Mouse (Mus musculus) heart, embryonic 12.5 days (tissue): Measurements from ENCODE around the gene Actg2. TPM values are rescaled to one million over a fixed set of nuclear protein-coding genes. Genes with fewer than 3 reads are reported as not detected.

Experiments
- ATAC-seq: fragments of 200-750 bp; cut with Nextera tagmentation; 2 replicates; pipeline ENCODE4 v1.8.0; 2017; ENCODE audit warnings: moderate TSS enrichment, moderate library complexity; ENCODE audit not compliant: insufficient number of reproducible peaks, low FRiP score
- H3K27ac ChIP-seq: fragments of 300-500 bp; sonication (generic); 2 replicates; pipeline ENCODE4 v1.5.1; 2016; ENCODE audit warnings: mild to moderate bottlenecking, moderate library complexity; ENCODE audit not compliant: poor library complexity, severe bottlenecking
- H3K27me3 ChIP-seq: fragments of 300-500 bp; sonication (generic); replicated peaks from 2 replicates; pipeline ENCODE4 v1.6.1; 2016; ENCODE audit warnings: mild to moderate bottlenecking, moderate library complexity
- H3K36me3 ChIP-seq: fragments of 300-500 bp; sonication (generic); 2 replicates; pipeline ENCODE4 v1.6.1; 2016; ENCODE audit warnings: mild to moderate bottlenecking, moderate library complexity
- H3K4me1 ChIP-seq: fragments of 300-500 bp; sonication (generic); replicated peaks from 2 replicates; pipeline ENCODE4 v1.6.1; 2016; ENCODE audit warnings: mild to moderate bottlenecking
- H3K4me2 ChIP-seq: fragments of 300-500 bp; sonication (generic); 2 replicates; pipeline ENCODE4 v1.6.1; 2016; ENCODE audit warnings: mild to moderate bottlenecking, moderate library complexity
- H3K4me3 ChIP-seq: fragments of 300-500 bp; sonication (generic); 2 replicates; pipeline ENCODE4 v1.5.1; 2016; ENCODE audit warnings: mild to moderate bottlenecking
- H3K9ac ChIP-seq: fragments of 300-500 bp; sonication (generic); 2 replicates; pipeline ENCODE4 v1.6.1; 2016; ENCODE audit warnings: mild to moderate bottlenecking, moderate library complexity
- H3K9me3 ChIP-seq: fragments of 300-500 bp; sonication (generic); replicated peaks from 2 replicates; pipeline ENCODE4 v1.6.1; 2016; ENCODE audit warnings: mild to moderate bottlenecking, moderate library complexity
- WGBS: fragments of 180-500 bp; shearing (Covaris S2); methylation state at CpG from one replicate; pipeline ENCODE4 v1.1.7; 2016; 5-methylcytosine and 5-hydroxymethylcytosine counted together
- polyA plus RNA-seq: library from polyadenylated mRNA; unstranded; fragments of >200 nt; fragmentation: Nextera tagmentation; extraction: Ambion mirVana; gene quantifications from 2 replicates; pipeline ENCODE4 v1.2.1, GENCODE M21; 2016

Actg2 gene
- polyA plus RNA-seq, 1 experiment from 2014 or later: 8.6 TPM

DNA sequence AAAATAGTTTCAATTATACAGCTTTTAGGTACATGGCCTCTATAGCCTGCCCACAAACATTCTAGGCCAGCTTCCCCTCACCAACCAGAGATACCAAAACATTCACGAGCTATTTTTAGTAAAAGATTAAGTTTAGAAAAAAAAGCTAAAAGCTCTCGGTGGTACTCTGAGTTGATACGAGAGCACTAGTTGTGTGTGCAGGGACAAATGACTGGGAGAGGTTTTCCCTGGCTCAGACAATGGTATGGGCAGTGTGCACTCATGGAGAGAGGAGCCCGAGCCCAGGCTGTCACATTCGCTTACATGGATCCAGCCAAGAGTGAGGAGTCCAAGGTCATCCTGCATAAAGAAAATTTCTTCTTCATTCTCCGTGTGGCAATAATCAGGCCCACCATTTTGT lies 19.9 kb upstream of the Actg2 start:
- H3K4me2 ChIP-seq: peak overlapping the region; percentile 15; the same call in 1 of the 2 replicates

DNA sequence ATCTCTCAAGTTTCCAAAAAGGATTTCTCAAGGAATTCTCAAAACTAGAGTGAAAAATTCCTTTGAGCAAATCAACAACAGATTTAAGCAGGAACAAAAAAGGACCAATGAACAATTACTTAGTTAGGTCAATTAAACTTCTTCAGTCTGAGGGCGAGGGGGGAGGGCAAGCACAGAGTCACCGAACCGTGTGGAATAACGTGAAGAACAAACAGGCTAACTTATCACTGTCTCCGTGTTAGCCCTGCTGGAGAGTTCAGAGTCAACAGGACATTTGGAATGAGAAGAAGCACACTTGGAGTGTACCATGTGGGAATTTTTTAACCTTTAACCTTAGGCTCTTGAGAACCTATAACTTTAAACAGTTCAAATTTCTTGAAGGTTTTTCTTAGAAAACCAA lies 12.3 kb upstream of the Actg2 start:
- Histone ChIP-seq H3K9me3 (no peaks in the 10 kb centered on the region), H3K9ac (no peak overlapping the region), H3K36me3 (peaks cover 37% of the 10 kb centered on the region), H3K4me3 (no peak overlapping the region), H3K27me3 (no peaks in the 10 kb centered on the region), H3K4me1 (no peaks in the 10 kb centered on the region), H3K4me2 (no peak overlapping the region), H3K27ac (no peak overlapping the region)
- WGBS: 64% methylated on average over 5 of the region's 5 CpGs
- no peak for ATAC-seq

More for the DNA sequence above, 19.9 kb upstream of the Actg2 start:
- peak overlapping the region; percentile 81 for H3K27ac ChIP-seq
- H3K9me3 ChIP-seq: no peaks in the 10 kb centered on the region
- H3K36me3 ChIP-seq: peaks cover 43% of the 10 kb centered on the region
- no peak overlapping the region for H3K4me3 ChIP-seq
- 38% methylated on average over 6 of the region's 6 CpGs for whole genome bisulfite sequencing
- H3K27me3 ChIP-seq: no peaks in the 10 kb centered on the region
- 0 out of 2 replicates have a peak, but pooled peaks have one; percentile 45 for ATAC-seq
- H3K4me1 ChIP-seq: peaks cover 34% of the 10 kb centered on the region
- no peak overlapping the region for H3K9ac ChIP-seq

DNA sequence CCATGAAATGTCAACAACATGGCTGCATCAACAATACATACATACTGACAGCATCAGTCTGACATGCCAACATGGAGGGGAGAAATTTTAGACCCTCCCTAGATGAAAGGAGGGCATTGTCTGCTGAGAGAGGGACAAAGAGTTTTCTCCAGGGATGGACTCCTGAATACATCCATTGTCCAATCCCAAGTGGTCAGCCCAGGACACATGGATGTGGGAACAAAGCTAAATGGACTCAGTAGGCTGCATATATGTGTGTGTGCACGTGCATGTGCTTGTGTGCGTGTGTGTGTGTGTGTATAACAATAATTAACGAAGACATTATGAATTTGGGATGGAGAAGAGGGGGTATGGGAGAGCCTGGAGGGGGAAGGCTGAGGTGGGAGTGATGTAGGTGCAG lies 9.7 kb upstream of the Actg2 start:
- Histone ChIP-seq H3K36me3 (peaks cover 26% of the 10 kb centered on the region), H3K27me3 (no peaks in the 10 kb centered on the region), H3K9ac (no peak overlapping the region), H3K4me3 (no peak overlapping the region), H3K4me2 (no peak overlapping the region), H3K27ac (no peak overlapping the region), H3K4me1 (peaks cover 16% of the 10 kb centered on the region), H3K9me3 (no peaks in the 10 kb centered on the region)
- no peak for ATAC-seq
- WGBS: 89% methylated on average over 3 of the region's 3 CpGs

DNA sequence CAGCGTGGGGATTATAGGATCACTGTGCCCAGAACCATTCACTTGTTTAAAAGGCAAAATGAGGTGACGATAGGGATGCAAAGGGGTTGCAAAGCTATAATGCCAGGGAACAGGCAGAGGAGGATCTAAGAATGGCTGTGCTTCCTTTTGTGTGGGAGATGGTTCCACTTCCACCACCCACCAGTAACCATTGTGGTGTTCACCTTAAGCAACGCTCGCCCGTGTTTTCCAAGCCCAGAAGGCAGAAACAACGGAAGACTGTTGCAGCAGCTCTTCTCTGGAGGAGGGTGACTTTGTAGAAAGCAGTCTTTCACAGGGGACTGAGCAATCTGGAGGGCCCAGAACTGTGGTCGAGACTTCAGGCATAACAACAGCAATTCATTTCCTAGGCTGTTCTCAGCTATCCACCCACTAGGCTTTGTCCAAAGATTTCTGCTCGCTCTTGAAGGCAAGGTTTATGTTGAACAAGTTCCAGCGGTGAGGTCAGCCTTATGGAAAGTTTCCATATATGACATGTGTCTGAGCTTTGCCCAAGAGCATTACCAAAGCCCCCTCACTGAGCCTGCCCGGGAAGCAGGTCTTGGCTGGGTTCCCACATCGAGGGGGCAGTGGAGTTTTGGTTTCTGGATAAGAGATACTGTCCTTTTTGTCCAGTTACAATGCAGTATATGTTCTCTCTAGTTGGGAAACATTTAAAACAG lies 5.8 kb upstream of the Actg2 start:
- no peaks in the 10 kb centered on the region for H3K9me3 ChIP-seq
- 47% methylated on average over 11 of the region's 11 CpGs for WGBS
- H3K4me1 ChIP-seq: peaks cover 24% of the 10 kb centered on the region
- H3K36me3 ChIP-seq: peaks cover 17% of the 10 kb centered on the region
- peak; percentile 84 for ATAC-seq
- no peaks in the 10 kb centered on the region for H3K27me3 ChIP-seq
- H3K4me2 ChIP-seq: no peak overlapping the region
- H3K4me3 ChIP-seq: no peak overlapping the region
- H3K27ac ChIP-seq: peak overlapping the region; percentile 84
- H3K9ac ChIP-seq: no peak overlapping the region

DNA sequence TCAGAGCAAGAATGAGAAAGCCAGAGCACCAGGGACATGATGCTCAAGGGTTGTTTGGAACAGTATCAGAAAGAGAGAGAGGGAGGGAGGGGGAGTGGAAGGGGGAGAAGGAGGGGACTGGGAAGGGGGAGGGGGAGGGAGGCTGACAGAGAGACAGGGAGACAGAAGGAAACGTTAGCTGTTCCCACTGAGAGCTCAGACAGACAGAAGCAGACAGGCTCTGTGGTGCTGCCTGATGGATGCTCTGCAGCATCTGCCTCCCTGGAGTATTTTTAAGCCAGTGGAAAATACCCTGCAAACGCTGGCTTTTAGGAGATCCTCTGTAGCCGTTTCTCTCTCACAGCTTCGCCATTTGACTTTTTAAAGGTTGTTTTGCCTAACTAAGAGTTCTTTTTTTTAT lies 4.0 kb upstream of the Actg2 start:
- H3K27me3 ChIP-seq: no peaks in the 10 kb centered on the region
- 35% methylated on average over 4 of the region's 4 CpGs for WGBS
- peaks cover 31% of the 10 kb centered on the region for H3K4me1 ChIP-seq
- no peak overlapping the region for H3K4me3 ChIP-seq
- no peaks in the 10 kb centered on the region; the same call in 1 of the 2 replicates for H3K36me3 ChIP-seq
- ATAC-seq: no peak
- H3K4me2 ChIP-seq: no peak overlapping the region
- H3K27ac ChIP-seq: 0 out of 2 replicates have a peak overlapping the region, but pooled peaks have one; percentile 84
- no peaks in the 10 kb centered on the region for H3K9me3 ChIP-seq
- H3K9ac ChIP-seq: no peak overlapping the region

DNA sequence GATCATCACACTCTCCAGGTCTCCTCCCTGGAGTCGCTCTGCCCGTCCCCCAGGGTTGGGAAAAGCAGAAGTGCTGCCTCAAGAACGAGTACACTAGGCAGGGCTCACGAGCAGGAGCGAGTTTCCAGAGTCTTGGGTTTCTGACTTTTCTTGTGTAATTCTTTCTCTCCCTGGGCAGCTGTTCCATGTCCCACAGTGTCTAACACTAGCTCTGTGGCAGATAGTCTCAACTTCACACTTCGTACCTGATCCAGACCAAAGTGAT lies 662 bp upstream of the Actg2 start:
- Histone ChIP-seq H3K4me2 (no peak overlapping the region), H3K36me3 (no peaks in the 10 kb centered on the region), H3K9me3 (no peaks in the 10 kb centered on the region), H3K4me1 (peaks cover 19% of the 10 kb centered on the region), H3K9ac (no peak overlapping the region), H3K27ac (no peak overlapping the region), H3K4me3 (no peak overlapping the region), H3K27me3 (no peaks in the 10 kb centered on the region)
- no peak for ATAC-seq
- 46% methylated on average over 6 of the region's 6 CpGs for WGBS

DNA sequence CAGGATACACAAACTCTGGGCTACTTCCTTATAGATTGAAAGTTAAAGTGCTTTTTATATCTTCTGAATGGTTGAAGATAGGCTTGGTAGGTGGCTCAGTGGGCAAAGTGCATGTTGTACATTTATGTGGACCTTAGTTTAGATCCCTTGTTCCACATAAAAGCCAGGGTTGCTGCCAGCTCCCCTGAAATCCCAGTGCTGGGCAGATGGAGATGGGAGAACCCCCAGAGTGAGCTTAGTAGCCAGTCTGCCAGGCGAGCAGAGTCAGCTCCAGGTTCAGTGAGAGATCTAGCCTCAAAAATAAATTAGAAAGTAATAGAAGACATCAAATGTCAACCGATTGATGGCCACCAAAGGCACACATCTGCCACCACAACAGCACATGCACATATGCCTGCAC lies 3.5 kb downstream of the Actg2 start:
- H3K4me1 ChIP-seq: peaks cover 7% of the 10 kb centered on the region; the same call in 1 of the 2 replicates
- no peak for ATAC-seq
- 80% methylated on average over 2 of the region's 2 CpGs for WGBS
- H3K9ac ChIP-seq: no peak overlapping the region
- no peak overlapping the region for H3K4me2 ChIP-seq
- H3K27me3 ChIP-seq: no peaks in the 10 kb centered on the region
- no peaks in the 10 kb centered on the region for H3K9me3 ChIP-seq
- no peaks in the 10 kb centered on the region for H3K36me3 ChIP-seq
- H3K4me3 ChIP-seq: no peak overlapping the region
- no peak overlapping the region for H3K27ac ChIP-seq

DNA sequence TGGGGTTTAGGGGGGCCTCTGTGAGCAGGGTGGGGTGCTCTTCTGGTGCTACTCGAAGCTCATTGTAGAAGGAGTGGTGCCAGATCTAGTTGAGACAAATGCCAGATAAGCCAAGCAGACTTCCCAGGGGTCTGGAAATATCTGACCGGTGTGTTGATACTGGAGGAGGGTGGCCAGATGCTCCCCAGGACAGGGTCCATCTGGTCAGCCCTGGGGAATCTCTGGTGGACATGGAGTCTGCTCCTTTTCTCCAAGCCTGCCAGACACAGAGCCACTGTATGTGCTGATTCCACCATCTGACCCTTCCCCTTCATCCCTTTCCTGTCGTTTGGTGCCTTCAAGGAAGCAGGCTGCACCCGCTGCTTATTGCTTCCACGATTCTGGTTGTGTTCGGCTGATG lies 12.9 kb downstream of the Actg2 start:
- H3K4me1 ChIP-seq: peaks cover 25% of the 10 kb centered on the region
- 16% methylated on average over 6 of the region's 6 CpGs for WGBS
- no peaks in the 10 kb centered on the region; the same call in 1 of the 2 replicates for H3K9me3 ChIP-seq
- H3K36me3 ChIP-seq: no peaks in the 10 kb centered on the region
- H3K27ac ChIP-seq: no peak overlapping the region
- no peak overlapping the region for H3K9ac ChIP-seq
- no peak overlapping the region for H3K4me3 ChIP-seq
- ATAC-seq: peak; percentile 43; the same call in 1 of the 2 replicates
- H3K4me2 ChIP-seq: peak overlapping the region; percentile 46
- H3K27me3 ChIP-seq: no peaks in the 10 kb centered on the region

DNA sequence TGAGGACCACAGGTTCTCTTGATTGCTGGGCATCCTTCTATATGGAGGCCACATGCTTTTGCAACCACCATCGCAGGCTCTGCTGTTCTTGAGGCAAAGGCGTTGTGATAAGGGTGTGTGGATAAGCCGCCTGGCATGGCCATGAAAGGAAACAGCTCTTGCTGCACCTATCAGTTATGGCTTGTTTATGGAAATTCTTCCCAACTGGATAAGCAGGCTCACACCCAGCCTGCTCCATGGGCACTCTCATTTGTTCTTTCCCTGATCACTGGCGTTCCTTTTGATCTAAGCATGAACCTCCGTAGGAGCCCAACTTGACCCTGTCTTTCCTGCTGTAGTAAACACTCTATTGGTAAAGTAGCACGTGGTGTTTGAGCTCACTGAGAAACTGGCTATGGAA lies 14.3 kb downstream of the Actg2 start:
- Histone ChIP-seq H3K36me3 (no peaks in the 10 kb centered on the region), H3K27me3 (no peaks in the 10 kb centered on the region), H3K4me2 (no peak overlapping the region), H3K27ac (peak overlapping the region; percentile 45; the same call in 1 of the 2 replicates), H3K9me3 (no peaks in the 10 kb centered on the region; the same call in 1 of the 2 replicates), H3K4me3 (no peak overlapping the region), H3K4me1 (peaks cover 25% of the 10 kb centered on the region), H3K9ac (no peak overlapping the region)
- 14% methylated on average over 6 of the region's 6 CpGs for WGBS
- ATAC-seq: peak; percentile 54; the same call in 1 of the 2 replicates

DNA sequence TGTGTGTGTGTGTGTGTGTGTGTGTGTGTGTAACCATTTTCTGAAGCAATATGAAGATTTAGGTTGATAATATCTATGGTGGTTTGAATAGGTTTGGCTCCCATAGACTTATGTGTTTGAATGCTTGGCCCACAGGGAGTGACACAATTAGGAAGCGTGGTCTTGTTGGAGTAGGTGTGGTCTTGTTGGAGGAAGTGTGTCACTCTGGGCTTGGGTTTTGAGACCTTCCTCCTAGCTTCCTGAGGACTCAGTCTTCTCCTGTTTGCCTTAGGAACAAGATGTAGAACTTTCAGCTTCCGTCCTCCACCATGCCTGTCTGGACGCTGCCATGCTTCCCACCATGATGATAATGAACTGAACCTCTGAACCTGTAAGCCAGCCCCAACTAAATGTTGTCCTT lies 17.4 kb downstream of the Actg2 start:
- no peak overlapping the region for H3K4me3 ChIP-seq
- H3K27ac ChIP-seq: no peak overlapping the region
- H3K36me3 ChIP-seq: no peaks in the 10 kb centered on the region
- no peaks in the 10 kb centered on the region for H3K27me3 ChIP-seq
- WGBS: 76% methylated on average over 3 of the region's 3 CpGs
- no peak for ATAC-seq
- H3K9me3 ChIP-seq: no peaks in the 10 kb centered on the region; the same call in 1 of the 2 replicates
- no peak overlapping the region for H3K4me2 ChIP-seq
- H3K4me1 ChIP-seq: peaks cover 20% of the 10 kb centered on the region
- no peak overlapping the region for H3K9ac ChIP-seq

DNA sequence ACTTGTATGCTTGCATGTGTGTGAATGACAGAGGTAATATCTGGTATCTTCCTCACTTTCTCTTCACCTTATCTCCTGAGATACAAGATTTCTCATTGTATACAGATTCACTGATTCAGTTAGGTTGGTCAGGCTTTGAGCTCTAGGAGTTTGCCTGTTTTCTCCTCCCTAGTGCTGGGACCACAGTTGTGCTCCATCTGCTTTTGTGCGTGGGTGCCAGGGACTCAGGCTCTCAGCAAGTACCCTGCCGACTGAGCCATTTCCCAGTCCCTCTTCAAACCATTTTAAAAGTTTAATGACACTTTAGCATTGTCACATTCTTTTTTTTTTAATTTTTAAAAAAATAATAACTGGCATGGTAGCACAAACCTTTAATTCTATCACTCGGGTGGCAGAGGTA lies 20.9 kb downstream of the Actg2 start:
- Histone ChIP-seq H3K9me3 (no peaks in the 10 kb centered on the region; the same call in 1 of the 2 replicates), H3K4me3 (no peak overlapping the region), H3K27me3 (no peaks in the 10 kb centered on the region), H3K4me2 (no peak overlapping the region), H3K9ac (no peak overlapping the region), H3K36me3 (no peaks in the 10 kb centered on the region), H3K4me1 (no peaks in the 10 kb centered on the region), H3K27ac (no peak overlapping the region)
- 69% methylated on average over 3 of the region's 3 CpGs for WGBS
- ATAC-seq: no peak

DNA sequence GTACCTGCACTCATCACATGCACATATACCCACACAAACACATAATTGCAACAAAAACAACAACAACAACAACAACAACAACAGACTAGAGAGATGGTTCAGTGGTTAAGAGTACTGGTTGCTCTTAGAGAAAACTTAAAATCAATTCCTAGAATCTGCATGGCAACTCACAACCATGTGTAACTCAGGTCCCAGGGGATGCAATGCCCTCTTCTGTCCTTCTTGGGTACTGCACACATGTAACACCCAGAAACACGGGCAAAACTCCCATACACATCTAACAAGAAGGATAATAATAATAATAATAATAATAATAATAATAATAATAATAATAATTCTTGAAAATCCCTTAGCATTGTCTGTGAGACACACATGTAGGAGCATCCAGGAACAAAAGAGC lies 23.6 kb downstream of the Actg2 start:
- Histone ChIP-seq H3K4me1 (0 out of 2 replicates have a peak, but pooled peaks cover 2% of the 10 kb centered on the region), H3K9ac (no peak overlapping the region), H3K27me3 (no peaks in the 10 kb centered on the region; the same call in 1 of the 2 replicates), H3K9me3 (no peaks in the 10 kb centered on the region), H3K4me3 (no peak overlapping the region), H3K27ac (no peak overlapping the region), H3K36me3 (no peaks in the 10 kb centered on the region), H3K4me2 (no peak overlapping the region)
- 36% methylated on average over 1 of the region's 1 CpGs for WGBS
- ATAC-seq: no peak
